ENCODE assay signal across 10 mouse cellular contexts in genomic region chr2:20339016-20339734, GRCm38 (mm10).
DNase-seq lines count a peak whose midpoint lies in the region; ATAC-seq and TF ChIP-seq lines count a peak whose summit lies in the region.
"Had no signal": no experiment of that assay in that cellular context is flagged by ENCODE, and none has a peak within 500 bp of the region (broad histone marks: within the 10 kb centered on the region; RNA-seq: fewer than 3 reads in every experiment).

No protein-coding gene starts in this region.

- peak overlapping the region; percentile 62 for H3K4me3 ChIP-seq in gastrocnemius, adult 2 months
- H3K4me3 ChIP-seq in lung, embryonic 14.5 days (ENCODE audit: low read depth, low read length): no peak overlapping the region
- no peak overlapping the region for H3K4me3 ChIP-seq in intestine, embryonic 14.5 days (ENCODE audit: low read depth, low read length)
- H3K4me3 ChIP-seq in small intestine, adult 2 months (ENCODE audit: low read depth, low read length): peak overlapping the region; percentile 56; the same call in 1 of the 2 replicates

- no peak overlapping the region for H3K27ac ChIP-seq in gastrocnemius, adult 2 months
- 0 out of 2 replicates have a peak overlapping the region, but pooled peaks have one; percentile 5 for H3K27ac ChIP-seq in lung, embryonic 14.5 days (ENCODE audit: low read depth)
- H3K27ac ChIP-seq in intestine, embryonic 14.5 days (ENCODE audit: low read depth): no peak overlapping the region
- peak overlapping the region; percentile 56 for H3K27ac ChIP-seq in small intestine, adult 2 months (ENCODE audit: insufficient read depth, low read depth, low read length)

- 51% methylated on average over 7 of the region's 7 CpGs for WGBS in lung, embryonic 14.5 days
- 59% methylated on average over 7 of the region's 7 CpGs for WGBS in intestine, embryonic 14.5 days
- WGBS in small intestine, adult 2 months: 13% methylated on average over 7 of the region's 7 CpGs

- TF ChIP-seq POLR2A in small intestine, adult 2 months (IDR thresholded peaks at IDR 0.05; ENCODE audit: low read depth, low read length): no peak

- DNase-seq in gastrocnemius, adult 2 months: no peak
- DNase-seq in gastrocnemius, adult 18-20 months (ENCODE audit: low spot score): no peak
- DNase-seq in lung, embryonic 14.5 days: peak; percentile 19
- no peak for DNase-seq in lung, adult 18-20 months
- no peak for DNase-seq in intestine, embryonic 14.5 days (ENCODE audit: low spot score)
- no peak for DNase-seq in thymus, postnatal 0 days (ENCODE audit: low spot score)
- no peak for DNase-seq in cerebellum, adult 18-20 months
- DNase-seq: cerebellum, postnatal 10 days; gastrocnemius, postnatal 14 days had no signal

- no peaks in the 10 kb centered on the region for H3K27me3 ChIP-seq in lung, embryonic 14.5 days (ENCODE audit: insufficient read depth, low read length)
- no peaks in the 10 kb centered on the region for H3K27me3 ChIP-seq in intestine, embryonic 14.5 days (replicated peaks; ENCODE audit: control insufficient read depth, insufficient read depth, low read length)
- H3K27me3 ChIP-seq in small intestine, adult 2 months (ENCODE audit: control insufficient read depth, insufficient read depth, low read length): no peaks in the 10 kb centered on the region

- no peaks in the 10 kb centered on the region for H3K4me1 ChIP-seq in lung, embryonic 14.5 days (ENCODE audit: insufficient read depth)
- no peaks in the 10 kb centered on the region; the same call in 1 of the 2 replicates for H3K4me1 ChIP-seq in intestine, embryonic 14.5 days (replicated peaks; ENCODE audit: control insufficient read depth, insufficient read depth, low read length)
- H3K4me1 ChIP-seq in small intestine, adult 2 months (ENCODE audit: control insufficient read depth, insufficient read depth, insufficient read length, low read length): no peaks in the 10 kb centered on the region

- H3K36me3 ChIP-seq in lung, embryonic 14.5 days (ENCODE audit: insufficient read depth): no peaks in the 10 kb centered on the region
- no peaks in the 10 kb centered on the region for H3K36me3 ChIP-seq in intestine, embryonic 14.5 days (ENCODE audit: control insufficient read depth, insufficient read depth, low read length)
- H3K36me3 ChIP-seq in small intestine, adult 2 months (ENCODE audit: control insufficient read depth, insufficient read depth, low read length): no peaks in the 10 kb centered on the region

- peak; percentile 44; the same call in 1 of the 2 replicates for ATAC-seq in lung, embryonic 14.5 days (ENCODE audit: insufficient read depth)
- no peak for ATAC-seq in intestine, embryonic 14.5 days (replicated peaks; ENCODE audit: low FRiP score, low TSS enrichment, low read depth)

- peak overlapping the region; percentile 40 for H3K4me2 ChIP-seq in lung, embryonic 14.5 days
- peak overlapping the region; percentile 40 for H3K4me2 ChIP-seq in intestine, embryonic 14.5 days (ENCODE audit: low read length)

- H3K9ac ChIP-seq in lung, embryonic 14.5 days: no peak overlapping the region
- no peak overlapping the region for H3K9ac ChIP-seq in intestine, embryonic 14.5 days (ENCODE audit: low read length)

- no peak for TF ChIP-seq CTCF in gastrocnemius, adult 2 months (IDR thresholded peaks at IDR 0.05)
- no peak for TF ChIP-seq CTCF in lung, embryonic 14.5 days (IDR thresholded peaks at IDR 0.05; ENCODE audit: low read depth)
- no peak for TF ChIP-seq CTCF in small intestine, adult 2 months (IDR thresholded peaks at IDR 0.05; ENCODE audit: extremely low read depth, insufficient read length, insufficient replicate concordance, low read depth, low read length)

- intact Hi-C loops in gastrocnemius, adult 2 months (cut with DNase I): no loop called here

- no peaks in the 10 kb centered on the region for H3K9me3 ChIP-seq in lung, embryonic 14.5 days (ENCODE audit: low read depth, low read length)
- no peaks in the 10 kb centered on the region for H3K9me3 ChIP-seq in intestine, embryonic 14.5 days (ENCODE audit: control insufficient read depth, low read length)

Comparison
In these comparisons a context has a peak if more than half of its experiments do, and no peak if none do; other contexts are left out.
1. H3K27ac ChIP-seq: peak in lung, embryonic 14.5 days (single experiment) and small intestine, adult 2 months (single experiment); none in gastrocnemius, adult 2 months (single experiment) and intestine, embryonic 14.5 days (single experiment).
2. H3K4me3 ChIP-seq: peak in gastrocnemius, adult 2 months (single experiment) and small intestine, adult 2 months (single experiment); none in lung, embryonic 14.5 days (single experiment) and intestine, embryonic 14.5 days (single experiment).